Mouse (Mus musculus): ENCODE data around the gene Axin1. TPM values are rescaled to one million over a fixed set of nuclear protein-coding genes. Genes with fewer than 3 reads are reported as not detected.
A peak's percentile ranks its signal among the peaks of the same experiment; 100 is the strongest.

Axin1 gene
- polyA plus RNA-seq, 1 experiment = 22.8 TPM

GRCm38 (mm10) chr17:26221508-26221907 lies 83.0 kb downstream of the Axin1 start:
- no peaks in the 10 kb centered on the region for H3K4me1 ChIP-seq (ENCODE audit: control insufficient read depth, insufficient read depth, low read length)
- H3K4me3 ChIP-seq (replicated peaks; ENCODE audit: insufficient read depth, low read depth, low read length) = no peak overlapping the region
- TF ChIP-seq POLR2A (IDR thresholded peaks at IDR 0.05; ENCODE audit: borderline replicate concordance, insufficient read depth, low read length) = no peak
- TF ChIP-seq CTCF (IDR thresholded peaks at IDR 0.05; ENCODE audit: borderline replicate concordance, insufficient read depth, low read depth, low read length) = no peak
- no peak overlapping the region for H3K27ac ChIP-seq (ENCODE audit: insufficient read depth, low read length)
- WGBS = 77% methylated on average over 2 of the region's 2 CpGs
- H3K27me3 ChIP-seq (ENCODE audit: control insufficient read depth, insufficient read depth, low read length) = no peaks in the 10 kb centered on the region
- no peak for DNase-seq

- Histone ChIP-seq H3K27ac (ENCODE audit: insufficient read depth, low read length) (no peak overlapping the region), H3K4me3 (replicated peaks; ENCODE audit: insufficient read depth, low read depth, low read length) (no peak overlapping the region), H3K27me3 (ENCODE audit: control insufficient read depth, insufficient read depth, low read length) (no peaks in the 10 kb centered on the region), H3K4me1 (ENCODE audit: control insufficient read depth, insufficient read depth, low read length) (no peaks in the 10 kb centered on the region; the same call in 1 of the 2 replicates)
- 82% methylated on average over 12 of the region's 12 CpGs for WGBS
- TF ChIP-seq CTCF (IDR thresholded peaks at IDR 0.05; ENCODE audit: borderline replicate concordance, insufficient read depth, low read depth, low read length) = no peak
- TF ChIP-seq POLR2A (IDR thresholded peaks at IDR 0.05; ENCODE audit: borderline replicate concordance, insufficient read depth, low read length) = no peak
- DNase-seq = no peak
These were observed 86.7 kb downstream of the Axin1 start for GRCm38 (mm10) chr17:26225150-26225549.

- Histone ChIP-seq H3K4me1 (ENCODE audit: control insufficient read depth, insufficient read depth, low read length) (no peaks in the 10 kb centered on the region; the same call in 1 of the 2 replicates), H3K27ac (ENCODE audit: insufficient read depth, low read length) (no peak overlapping the region), H3K27me3 (ENCODE audit: control insufficient read depth, insufficient read depth, low read length) (no peaks in the 10 kb centered on the region), H3K4me3 (replicated peaks; ENCODE audit: insufficient read depth, low read depth, low read length) (no peak overlapping the region)
- TF ChIP-seq POLR2A (IDR thresholded peaks at IDR 0.05; ENCODE audit: borderline replicate concordance, insufficient read depth, low read length) = no peak
- no peak for TF ChIP-seq CTCF (IDR thresholded peaks at IDR 0.05; ENCODE audit: borderline replicate concordance, insufficient read depth, low read depth, low read length)
- no peak for DNase-seq
- 90% methylated on average over 5 of the region's 5 CpGs for WGBS
These were observed 91.3 kb downstream of the Axin1 start for GRCm38 (mm10) chr17:26229776-26230175.

DNA sequence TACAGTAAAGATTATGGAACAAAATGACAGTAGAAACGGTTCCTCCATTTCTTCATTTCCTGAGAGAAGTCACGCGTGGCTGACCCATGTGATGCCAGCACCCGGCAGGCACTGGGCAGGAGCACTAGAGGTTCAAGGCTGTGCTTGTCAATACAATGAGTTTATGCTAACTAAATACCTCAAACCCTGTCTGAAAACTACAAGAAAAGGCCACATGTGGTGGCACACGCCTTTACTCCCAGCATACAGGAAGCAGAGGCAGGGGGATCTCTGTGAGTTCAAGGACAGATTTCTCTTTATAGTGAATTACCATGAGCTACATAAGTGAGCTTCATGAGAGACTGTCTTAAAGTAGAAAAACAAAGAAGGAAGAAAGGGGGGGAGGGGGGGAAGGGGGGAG lies 92.7 kb downstream of the Axin1 start:
- no peak overlapping the region for H3K27ac ChIP-seq (ENCODE audit: insufficient read depth, low read length)
- DNase-seq = no peak
- H3K4me3 ChIP-seq (replicated peaks; ENCODE audit: insufficient read depth, low read depth, low read length) = no peak overlapping the region
- TF ChIP-seq POLR2A (IDR thresholded peaks at IDR 0.05; ENCODE audit: borderline replicate concordance, insufficient read depth, low read length) (no peak), CTCF (IDR thresholded peaks at IDR 0.05; ENCODE audit: borderline replicate concordance, insufficient read depth, low read depth, low read length) (no peak)
- 88% methylated on average over 5 of the region's 5 CpGs for WGBS
- no peaks in the 10 kb centered on the region; the same call in 1 of the 2 replicates for H3K4me1 ChIP-seq (ENCODE audit: control insufficient read depth, insufficient read depth, low read length)
- no peaks in the 10 kb centered on the region for H3K27me3 ChIP-seq (ENCODE audit: control insufficient read depth, insufficient read depth, low read length)

- no peak for DNase-seq
- 73% methylated on average over 8 of the region's 8 CpGs for WGBS
- no peak overlapping the region for H3K27ac ChIP-seq (ENCODE audit: insufficient read depth, low read length)
- H3K4me3 ChIP-seq (replicated peaks; ENCODE audit: insufficient read depth, low read depth, low read length) = no peak overlapping the region
- no peaks in the 10 kb centered on the region; the same call in 1 of the 2 replicates for H3K4me1 ChIP-seq (ENCODE audit: control insufficient read depth, insufficient read depth, low read length)
- H3K27me3 ChIP-seq (ENCODE audit: control insufficient read depth, insufficient read depth, low read length) = no peaks in the 10 kb centered on the region
- no peak for TF ChIP-seq POLR2A (IDR thresholded peaks at IDR 0.05; ENCODE audit: borderline replicate concordance, insufficient read depth, low read length)
- peak; percentile 9; the same call in 1 of the 2 replicates for TF ChIP-seq CTCF (IDR thresholded peaks at IDR 0.05; ENCODE audit: borderline replicate concordance, insufficient read depth, low read depth, low read length)
These were observed 94.4 kb downstream of the Axin1 start for GRCm38 (mm10) chr17:26232863-26233262.

- WGBS = 90% methylated on average over 8 of the region's 8 CpGs
- no peak overlapping the region for H3K4me3 ChIP-seq (replicated peaks; ENCODE audit: insufficient read depth, low read depth, low read length)
- TF ChIP-seq POLR2A (IDR thresholded peaks at IDR 0.05; ENCODE audit: borderline replicate concordance, insufficient read depth, low read length) = no peak
- TF ChIP-seq CTCF (IDR thresholded peaks at IDR 0.05; ENCODE audit: borderline replicate concordance, insufficient read depth, low read depth, low read length) = no peak
- no peak overlapping the region for H3K27ac ChIP-seq (ENCODE audit: insufficient read depth, low read length)
- no peak for DNase-seq
- no peaks in the 10 kb centered on the region for H3K27me3 ChIP-seq (ENCODE audit: control insufficient read depth, insufficient read depth, low read length)
- no peaks in the 10 kb centered on the region for H3K4me1 ChIP-seq (ENCODE audit: control insufficient read depth, insufficient read depth, low read length)
These were observed 95.9 kb downstream of the Axin1 start for GRCm38 (mm10) chr17:26234386-26234785.

- H3K27ac ChIP-seq (ENCODE audit: insufficient read depth, low read length) = peak overlapping the region; percentile 27; the same call in 1 of the 2 replicates
- 52% methylated on average over 13 of the region's 13 CpGs for WGBS
- no peak overlapping the region for H3K4me3 ChIP-seq (replicated peaks; ENCODE audit: insufficient read depth, low read depth, low read length)
These were observed 96.8 kb downstream of the Axin1 start for GRCm38 (mm10) chr17:26235077-26235815.

GRCm38 (mm10) chr17:26237667-26238066 lies 99.2 kb downstream of the Axin1 start:
- Histone ChIP-seq H3K27me3 (ENCODE audit: control insufficient read depth, insufficient read depth, low read length) (no peaks in the 10 kb centered on the region), H3K4me1 (ENCODE audit: control insufficient read depth, insufficient read depth, low read length) (no peaks in the 10 kb centered on the region), H3K4me3 (replicated peaks; ENCODE audit: insufficient read depth, low read depth, low read length) (no peak overlapping the region), H3K27ac (ENCODE audit: insufficient read depth, low read length) (no peak overlapping the region)
- 88% methylated on average over 10 of the region's 10 CpGs for WGBS
- TF ChIP-seq POLR2A (IDR thresholded peaks at IDR 0.05; ENCODE audit: borderline replicate concordance, insufficient read depth, low read length) (no peak), CTCF (IDR thresholded peaks at IDR 0.05; ENCODE audit: borderline replicate concordance, insufficient read depth, low read depth, low read length) (no peak)
- no peak for DNase-seq

More at GRCm38 (mm10) chr17:26235077-26235815, 96.8 kb downstream of the Axin1 start:
- TF ChIP-seq CTCF (IDR thresholded peaks at IDR 0.05; ENCODE audit: borderline replicate concordance, insufficient read depth, low read depth, low read length) (no peak), POLR2A (IDR thresholded peaks at IDR 0.05; ENCODE audit: borderline replicate concordance, insufficient read depth, low read length) (no peak)
- H3K27me3 ChIP-seq (ENCODE audit: control insufficient read depth, insufficient read depth, low read length) = no peaks in the 10 kb centered on the region
- DNase-seq = no peak
- H3K4me1 ChIP-seq (ENCODE audit: control insufficient read depth, insufficient read depth, low read length) = no peaks in the 10 kb centered on the region

Data from cerebellum, adult 2 months (tissue).